Mouse (Mus musculus): ENCODE measurements around the gene Evl. TPM values are rescaled to one million over a fixed set of nuclear protein-coding genes. Genes with fewer than 3 reads are reported as not detected.

Evl gene
- total RNA-seq, 4 experiments from 2014 or later = 220 to 260 (median 242) TPM

Small RNA genes within 50 kb of the gene (microRNA-seq; reads per million reads assigned to microRNA genes)
- gene Gm23872 (0 reads per million in 2 experiments), gene Mir342 (2,592 to 2,963 reads per million in 2 experiments)

Other genes starting within 250 kb of the Evl start
- gene Hhipl1, start 248.4 kb upstream of the Evl start, total RNA-seq (2022) = 10 to 100 TPM in 3 of 4 experiments, 1 to 10 TPM in 1; 9.4 to 11.2 (median 10.7) TPM
- 100 to 1,000 TPM; 254 to 259 (median 256) TPM for gene Cyp46a1, start 220.3 kb upstream of the Evl start, total RNA-seq (2022)
- 10 to 100 TPM; 60.1 to 66.2 (median 60.8) TPM for gene Eml1, start 183.8 kb upstream of the Evl start, total RNA-seq (2022)
- 1 to 10 TPM; 4.8 to 7.2 (median 6.6) TPM for gene Degs2, start 147.6 kb downstream of the Evl start, total RNA-seq (2022)
- gene Yy1, start 238.3 kb downstream of the Evl start, total RNA-seq (2022) = 10 to 100 TPM; 44.9 to 46.7 (median 46.1) TPM